Mouse (Mus musculus) midbrain, embryonic 16.5 days (tissue): ENCODE results near the gene Fopnl. TPM values are rescaled to one million over a fixed set of nuclear protein-coding genes. Genes with fewer than 3 reads are reported as not detected.

Experiments
- ATAC-seq: fragments of 200-750 bp; cut with Nextera tagmentation; 2 replicates; pipeline ENCODE4 v1.8.0; 2017; ENCODE audit warnings: moderate TSS enrichment
- H3K27ac ChIP-seq: fragments of 300-500 bp; sonication (generic); 2 replicates; pipeline ENCODE4 v1.5.1; 2014; ENCODE audit warnings: mild to moderate bottlenecking, low read length, mixed read lengths
- H3K27me3 ChIP-seq: fragments of 300-500 bp; sonication (generic); 2 replicates; pipeline ENCODE4 v1.6.1; 2014; ENCODE audit warnings: low read depth, low read length, mixed read lengths; ENCODE audit not compliant: control insufficient read depth, insufficient read depth
- H3K36me3 ChIP-seq: fragments of 300-500 bp; sonication (generic); 2 replicates; pipeline ENCODE4 v1.6.1; 2014; ENCODE audit warnings: mild to moderate bottlenecking, low read length, moderate library complexity, mixed read lengths; ENCODE audit not compliant: control insufficient read depth, insufficient read depth
- H3K4me1 ChIP-seq: fragments of 300-500 bp; sonication (generic); 2 replicates; pipeline ENCODE4 v1.6.1; 2014; ENCODE audit warnings: mild to moderate bottlenecking, low read length, mixed read lengths; ENCODE audit not compliant: control insufficient read depth, insufficient read depth
- H3K4me2 ChIP-seq: fragments of 300-500 bp; sonication (generic); 2 replicates; pipeline ENCODE4 v1.6.1; 2014; ENCODE audit warnings: mild to moderate bottlenecking, low read length, mixed read lengths
- H3K4me3 ChIP-seq: fragments of 300-500 bp; sonication (generic); 2 replicates; pipeline ENCODE4 v1.5.1; 2014; ENCODE audit warnings: low read depth, mild to moderate bottlenecking, low read length, moderate library complexity, mixed read lengths
- H3K9ac ChIP-seq: fragments of 300-500 bp; sonication (generic); 2 replicates; pipeline ENCODE4 v1.6.1; 2014; ENCODE audit warnings: low read depth, low read length, mixed read lengths
- H3K9me3 ChIP-seq: fragments of 300-500 bp; sonication (generic); replicated peaks from 2 replicates; pipeline ENCODE4 v1.6.1; 2014; ENCODE audit warnings: mild to moderate bottlenecking, low read length, mixed read lengths; ENCODE audit not compliant: control insufficient read depth, poor library complexity, severe bottlenecking
- WGBS: fragments of 180-500 bp; shearing (Covaris S2); extraction: QIAGEN DNeasy Blood & Tissue Kit; methylation state at CpG from one replicate; pipeline ENCODE4 v1.1.7; 2014; 5-methylcytosine and 5-hydroxymethylcytosine counted together
- polyA plus RNA-seq: library from polyadenylated mRNA; unstranded; fragments of >200 nt; fragmentation: Nextera tagmentation; extraction: Ambion mirVana; gene quantifications from 2 replicates; pipeline ENCODE4 v1.2.1, GENCODE M21; 2015

Gene Fopnl
- polyA plus RNA-seq, 1 experiment from 2014 or later, result 205 TPM

- peaks cover 15% of the 10 kb centered on the region; the same call in 1 of the 2 replicates for H3K36me3 ChIP-seq
- ATAC-seq, result no peak
- no peak overlapping the region for H3K4me3 ChIP-seq
- no peak overlapping the region for H3K9ac ChIP-seq
- no peaks in the 10 kb centered on the region for H3K27me3 ChIP-seq
- no peak overlapping the region for H3K27ac ChIP-seq
- 50% methylated on average over 6 of the region's 6 CpGs for WGBS
- H3K4me1 ChIP-seq, result peaks cover 15% of the 10 kb centered on the region
- H3K4me2 ChIP-seq, result no peak overlapping the region
- H3K9me3 ChIP-seq, result no peaks in the 10 kb centered on the region
These were observed 5.8 kb downstream of the Fopnl start for GRCm38 (mm10) chr16:14311371-14311770.

- no peak for ATAC-seq
- Histone ChIP-seq H3K4me3 (no peak overlapping the region), H3K4me1 (peaks cover 1% of the 10 kb centered on the region; the same call in 1 of the 2 replicates), H3K27me3 (no peaks in the 10 kb centered on the region), H3K9ac (no peak overlapping the region), H3K4me2 (no peak overlapping the region), H3K36me3 (peaks cover 15% of the 10 kb centered on the region; the same call in 1 of the 2 replicates), H3K9me3 (no peaks in the 10 kb centered on the region), H3K27ac (no peak overlapping the region)
- WGBS, result 81% methylated on average over 3 of the region's 3 CpGs
These were observed 7.4 kb downstream of the Fopnl start for GRCm38 (mm10) chr16:14309833-14310232.

- no peak overlapping the region for H3K4me3 ChIP-seq
- peaks cover 13% of the 10 kb centered on the region; the same call in 1 of the 2 replicates for H3K36me3 ChIP-seq
- H3K27me3 ChIP-seq, result no peaks in the 10 kb centered on the region
- H3K9me3 ChIP-seq, result no peaks in the 10 kb centered on the region
- no peak overlapping the region for H3K27ac ChIP-seq
- ATAC-seq, result no peak
- no peak overlapping the region for H3K4me2 ChIP-seq
- no peak overlapping the region for H3K9ac ChIP-seq
- no peaks in the 10 kb centered on the region for H3K4me1 ChIP-seq
- 92% methylated on average over 6 of the region's 6 CpGs for WGBS
These were observed 8.7 kb downstream of the Fopnl start for GRCm38 (mm10) chr16:14308245-14309073.

GRCm38 (mm10) chr16:14307373-14307772 is 9.8 kb downstream of the Fopnl start:
- no peak overlapping the region for H3K4me2 ChIP-seq
- WGBS, result 94% methylated on average over 1 of the region's 1 CpGs
- no peak for ATAC-seq
- no peak overlapping the region for H3K9ac ChIP-seq
- no peak overlapping the region for H3K4me3 ChIP-seq
- H3K27me3 ChIP-seq, result no peaks in the 10 kb centered on the region
- H3K9me3 ChIP-seq, result no peaks in the 10 kb centered on the region
- H3K27ac ChIP-seq, result no peak overlapping the region
- no peaks in the 10 kb centered on the region for H3K4me1 ChIP-seq
- H3K36me3 ChIP-seq, result peaks cover 7% of the 10 kb centered on the region; the same call in 1 of the 2 replicates

- Histone ChIP-seq H3K36me3 (peaks cover 3% of the 10 kb centered on the region; the same call in 1 of the 2 replicates), H3K4me3 (no peak overlapping the region), H3K4me1 (no peaks in the 10 kb centered on the region), H3K9ac (no peak overlapping the region), H3K9me3 (no peaks in the 10 kb centered on the region), H3K27me3 (no peaks in the 10 kb centered on the region), H3K4me2 (no peak overlapping the region), H3K27ac (no peak overlapping the region)
- ATAC-seq, result no peak
- 77% methylated on average over 1 of the region's 1 CpGs for WGBS
These were observed 10.8 kb downstream of the Fopnl start for GRCm38 (mm10) chr16:14306451-14306850.

GRCm38 (mm10) chr16:14304791-14305190 is 12.4 kb downstream of the Fopnl start:
- no peak for ATAC-seq
- H3K27me3 ChIP-seq, result no peaks in the 10 kb centered on the region
- no peak overlapping the region for H3K4me3 ChIP-seq
- no peaks in the 10 kb centered on the region for H3K4me1 ChIP-seq
- H3K4me2 ChIP-seq, result no peak overlapping the region
- H3K9me3 ChIP-seq, result no peaks in the 10 kb centered on the region
- peaks cover 13% of the 10 kb centered on the region; the same call in 1 of the 2 replicates for H3K36me3 ChIP-seq
- no peak overlapping the region for H3K27ac ChIP-seq
- H3K9ac ChIP-seq, result no peak overlapping the region
- 97% methylated on average over 3 of the region's 3 CpGs for WGBS

GRCm38 (mm10) chr16:14303676-14304075 is 13.5 kb downstream of the Fopnl start:
- no peak overlapping the region for H3K9ac ChIP-seq
- no peak for ATAC-seq
- 62% methylated on average over 7 of the region's 7 CpGs for WGBS
- H3K4me1 ChIP-seq, result no peaks in the 10 kb centered on the region
- H3K36me3 ChIP-seq, result peaks cover 18% of the 10 kb centered on the region
- no peak overlapping the region for H3K4me3 ChIP-seq
- no peak overlapping the region for H3K4me2 ChIP-seq
- H3K9me3 ChIP-seq, result no peaks in the 10 kb centered on the region
- H3K27ac ChIP-seq, result no peak overlapping the region
- H3K27me3 ChIP-seq, result no peaks in the 10 kb centered on the region

- no peaks in the 10 kb centered on the region for H3K4me1 ChIP-seq
- H3K36me3 ChIP-seq, result peaks cover 18% of the 10 kb centered on the region
- no peak overlapping the region for H3K27ac ChIP-seq
- no peaks in the 10 kb centered on the region for H3K27me3 ChIP-seq
- H3K4me3 ChIP-seq, result no peak overlapping the region
- ATAC-seq, result no peak
- no peak overlapping the region for H3K4me2 ChIP-seq
- 83% methylated on average over 2 of the region's 2 CpGs for WGBS
- H3K9ac ChIP-seq, result no peak overlapping the region
- H3K9me3 ChIP-seq, result no peaks in the 10 kb centered on the region
These were observed 14.1 kb downstream of the Fopnl start for GRCm38 (mm10) chr16:14303148-14303547.

- peaks cover 21% of the 10 kb centered on the region for H3K36me3 ChIP-seq
- 98% methylated on average over 4 of the region's 4 CpGs for WGBS
- H3K27me3 ChIP-seq, result no peaks in the 10 kb centered on the region
- H3K9ac ChIP-seq, result no peak overlapping the region
- H3K9me3 ChIP-seq, result no peaks in the 10 kb centered on the region
- no peak overlapping the region for H3K27ac ChIP-seq
- H3K4me1 ChIP-seq, result no peaks in the 10 kb centered on the region
- H3K4me2 ChIP-seq, result no peak overlapping the region
- H3K4me3 ChIP-seq, result no peak overlapping the region
- no peak for ATAC-seq
These were observed 18.7 kb downstream of the Fopnl start for GRCm38 (mm10) chr16:14298461-14298860.
